Mouse (Mus musculus) gastrocnemius, adult 2 months (tissue): ENCODE data around the gene Gm4737. TPM values are rescaled to one million over a fixed set of nuclear protein-coding genes. Genes with fewer than 3 reads are reported as not detected.
"Not testable (repeated sequence)": the region's sequence is repeated elsewhere in the genome, so short reads cannot be mapped to it uniquely, and the experiment has no call there.

Source experiments
- DNase-seq: peaks from one replicate; pipeline ENCODE4 v3.0.0; 2022
- H3K27ac ChIP-seq: fragments of 200-600 bp; 2 replicates; pipeline ENCODE4 v1.8.1; 2022; ENCODE audit warnings: mild to moderate bottlenecking
- H3K4me3 ChIP-seq: fragments of 200-600 bp; 2 replicates; pipeline ENCODE4 v1.8.1; 2022; ENCODE audit warnings: mild to moderate bottlenecking, moderate library complexity
- CTCF ChIP-seq: fragments of 200-600 bp; IDR thresholded peaks from 2 replicates; pipeline ENCODE4 v1.8.1; 2022; ENCODE audit warnings: antibody characterized with exemption, mild to moderate bottlenecking, moderate library complexity
- intact Hi-C: fragments of 180-260 bp; cut with DNase I; formaldehyde crosslinking; loops from one replicate; pipeline ENCODE4 v1.15.1; 2025
- long read RNA-seq, 2 experiments: library from polyadenylated mRNA; stranded (forward); transcript quantifications; one replicate each; pipeline ENCODE4 v2.0.0; 2021
- total RNA-seq, 2 experiments: library from RNA; stranded (reverse); gene quantifications; 2 replicates each; pipeline ENCODE4 v1.2.3; 2021

The Gm4737 gene
- 10 to 100 TPM; 15.3 to 18.4 TPM for total RNA-seq
- long read RNA-seq, experiment 1, transcript Gm4737-201 (1 exons, 2,093 nt): major isoform, 5 of 5 reads
- long read RNA-seq, experiment 1, partial matches to known transcripts: 0 of 5 reads
- long read RNA-seq, experiment 1, other reads (novel, unspliced or antisense): 0 of 5 reads
- long read RNA-seq, experiment 2, transcript Gm4737-201 (1 exons, 2,093 nt): major isoform, 11 of 12 reads
- long read RNA-seq, experiment 2, partial matches to known transcripts: 0 of 12 reads
- long read RNA-seq, experiment 2, other reads (novel, unspliced or antisense): 1 of 12 reads

DNA sequence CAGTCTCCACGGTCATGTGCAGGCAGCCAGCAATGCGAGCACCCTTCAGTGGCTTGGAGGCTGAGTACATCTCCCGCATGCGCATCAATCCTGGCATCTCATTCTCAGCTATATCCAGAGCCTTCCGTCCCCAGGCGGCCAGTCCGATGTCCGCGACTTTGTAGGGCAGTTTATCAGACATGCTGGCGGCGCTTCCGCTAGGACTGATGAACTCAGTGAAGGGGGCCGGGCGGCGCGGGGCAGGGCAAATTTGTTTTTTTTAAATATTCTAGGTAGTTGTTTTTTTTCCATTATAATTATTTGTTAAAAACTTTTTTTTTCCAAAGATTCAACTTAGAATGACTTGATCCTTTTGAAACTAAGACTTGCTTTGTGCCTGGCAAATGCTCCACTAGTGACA lies at the start of gene Gm4737:
Gm4737 (minus strand) TSS at position 246 of the 400 bp plus-strand sequence.
- intact Hi-C loops, H3K4me3 ChIP-seq, H3K27ac ChIP-seq, DNase-seq: not testable (repeated sequence)

DNA sequence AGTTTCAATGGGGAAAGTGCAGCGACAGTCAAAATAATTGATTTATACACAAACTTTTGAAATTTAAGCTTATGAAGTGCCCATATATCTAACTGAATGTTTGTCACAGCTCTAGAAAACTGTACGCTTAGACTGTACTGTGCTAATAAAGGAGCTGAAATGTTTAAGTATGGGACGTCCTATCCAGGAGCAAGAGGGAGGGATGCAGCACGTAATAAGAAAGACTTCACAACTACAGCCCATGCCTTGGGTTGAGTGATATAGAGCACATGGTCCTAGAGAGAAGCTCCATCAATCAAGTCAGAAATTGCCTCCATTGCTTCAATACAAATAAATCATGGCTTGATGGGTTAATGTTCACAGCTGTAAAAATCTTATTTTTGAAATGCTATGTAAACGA lies 40.9 kb upstream of the Gm4737 start:
- H3K4me3 ChIP-seq: no peak overlapping the region
- no peak overlapping the region for H3K27ac ChIP-seq
- DNase-seq: no peak
- intact Hi-C loops: no loop called here
- no peak for TF ChIP-seq CTCF

DNA sequence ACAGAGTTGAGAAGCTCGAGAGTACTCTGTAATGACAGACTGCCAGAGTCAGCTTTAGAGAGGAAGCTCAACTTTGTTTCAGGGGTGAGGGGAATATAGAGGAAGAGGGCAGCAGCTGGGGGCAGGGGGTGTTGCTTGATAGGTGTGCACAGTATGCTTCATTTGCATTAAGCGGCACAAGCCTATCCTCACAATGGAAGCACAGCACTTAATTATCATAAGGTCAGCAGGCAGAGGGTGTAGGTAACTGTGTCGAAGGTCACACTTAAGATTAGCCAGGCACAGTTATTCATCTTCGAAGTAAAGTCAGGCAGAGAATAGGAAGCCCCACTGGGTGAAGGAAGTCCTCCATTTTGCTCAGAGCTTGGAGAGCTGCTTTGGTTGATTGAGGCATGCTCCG lies 28.2 kb upstream of the Gm4737 start:
- intact Hi-C loops: no loop called here
- no peak for TF ChIP-seq CTCF
- Histone ChIP-seq H3K4me3 (no peak overlapping the region), H3K27ac (no peak overlapping the region)
- DNase-seq: no peak

DNA sequence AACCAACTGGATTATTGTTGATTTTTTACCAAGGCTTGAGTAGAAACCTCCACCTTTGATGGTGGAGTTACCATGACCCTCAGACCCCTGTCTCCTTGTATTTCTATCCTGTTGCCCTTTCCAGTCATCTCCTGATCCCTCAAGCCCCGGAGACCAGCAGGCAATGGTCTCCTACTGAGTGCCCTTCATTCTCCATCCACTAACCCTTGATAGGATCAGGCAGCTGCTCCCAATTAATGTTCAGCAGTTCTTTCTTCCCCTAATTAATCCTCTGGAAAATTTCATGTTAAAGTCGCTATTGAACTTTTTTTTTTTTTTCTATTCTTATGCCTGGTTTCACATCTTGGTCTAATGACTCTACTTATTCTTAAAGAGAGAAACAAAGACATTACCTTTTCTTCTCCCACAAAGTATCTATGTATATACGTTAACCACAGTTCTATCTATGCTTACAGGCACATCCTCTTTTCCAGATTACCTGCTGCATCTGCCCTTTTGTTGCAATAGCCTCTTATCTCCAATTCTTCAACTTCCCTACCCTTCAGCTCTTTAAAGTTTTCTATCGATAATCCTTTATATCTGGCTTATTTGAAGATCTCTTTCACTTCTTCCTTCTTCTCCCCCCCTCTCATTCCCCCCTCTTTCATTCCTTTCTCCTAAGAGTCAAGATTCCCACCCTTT lies 23.4 kb upstream of the Gm4737 start:
- intact Hi-C loops: no loop called here
- Histone ChIP-seq H3K4me3 (no peak overlapping the region), H3K27ac (no peak overlapping the region)
- DNase-seq: no peak
- TF ChIP-seq CTCF: no peak

DNA sequence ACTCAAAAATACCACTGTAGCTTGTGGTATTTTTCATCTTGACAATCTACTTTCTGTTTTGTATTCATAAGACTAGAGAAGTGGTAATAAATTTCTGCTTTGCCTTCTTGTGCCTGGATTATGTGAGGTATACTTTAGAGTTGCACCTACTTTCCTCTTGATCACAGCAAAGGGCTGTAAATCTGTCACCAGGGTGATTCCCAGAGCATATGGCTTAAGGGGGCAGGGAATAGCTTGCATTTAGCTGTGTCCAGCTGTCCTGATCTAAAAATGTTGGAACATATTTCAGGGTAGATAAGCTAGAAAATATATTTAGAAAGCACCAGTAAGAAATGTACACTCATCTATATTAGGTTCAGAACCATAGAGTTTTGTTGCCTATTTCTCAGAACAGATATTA lies 18.2 kb upstream of the Gm4737 start:
- no peak for DNase-seq
- no peak for TF ChIP-seq CTCF
- Histone ChIP-seq H3K27ac (no peak overlapping the region), H3K4me3 (no peak overlapping the region)
- intact Hi-C loops: no loop called here

DNA sequence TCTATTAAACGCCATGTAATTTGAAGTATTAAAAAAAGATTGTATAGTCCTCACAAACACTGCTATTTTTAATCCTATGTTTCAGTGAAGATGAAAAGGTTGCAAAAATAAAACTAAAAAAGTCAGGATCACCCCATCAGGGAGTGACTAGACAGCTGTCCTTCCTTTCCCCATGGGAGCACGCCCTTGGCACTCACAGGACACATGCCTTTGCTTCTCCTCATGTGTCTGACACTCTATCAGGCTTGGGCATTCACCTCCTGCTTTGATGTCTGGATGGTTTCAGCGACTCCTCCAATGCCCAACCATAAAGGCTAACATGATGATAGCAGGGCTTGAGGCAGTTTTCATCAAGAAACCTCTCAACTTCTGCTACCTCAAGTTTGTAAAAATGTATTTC lies 12.1 kb upstream of the Gm4737 start:
- no peak overlapping the region for H3K4me3 ChIP-seq
- peak overlapping the region; percentile 66 for H3K27ac ChIP-seq
- TF ChIP-seq CTCF: no peak
- intact Hi-C loops: no loop called here
- peak; percentile 64 for DNase-seq

DNA sequence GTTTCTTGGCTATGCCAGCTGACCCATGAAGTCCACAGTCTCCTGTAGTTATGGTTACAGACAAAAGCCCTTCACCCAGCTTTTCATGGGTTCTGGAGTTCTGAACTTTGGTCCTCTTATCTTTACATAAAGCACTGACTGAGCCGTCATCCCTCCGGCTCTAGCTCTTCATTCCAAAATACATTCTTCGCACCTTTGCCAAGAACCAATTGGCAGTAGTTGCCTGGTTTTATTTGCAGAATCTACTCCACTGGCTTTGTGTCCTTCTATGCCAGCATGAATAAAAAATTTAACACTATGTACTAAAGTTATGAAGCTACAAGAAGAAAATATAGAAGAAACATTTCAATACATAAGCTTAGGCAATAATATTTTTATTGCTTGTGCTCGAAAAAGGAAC lies 10.4 kb upstream of the Gm4737 start:
- no peak overlapping the region for H3K4me3 ChIP-seq
- DNase-seq: no peak
- intact Hi-C loops: no loop called here
- no peak for TF ChIP-seq CTCF
- H3K27ac ChIP-seq: no peak overlapping the region

DNA sequence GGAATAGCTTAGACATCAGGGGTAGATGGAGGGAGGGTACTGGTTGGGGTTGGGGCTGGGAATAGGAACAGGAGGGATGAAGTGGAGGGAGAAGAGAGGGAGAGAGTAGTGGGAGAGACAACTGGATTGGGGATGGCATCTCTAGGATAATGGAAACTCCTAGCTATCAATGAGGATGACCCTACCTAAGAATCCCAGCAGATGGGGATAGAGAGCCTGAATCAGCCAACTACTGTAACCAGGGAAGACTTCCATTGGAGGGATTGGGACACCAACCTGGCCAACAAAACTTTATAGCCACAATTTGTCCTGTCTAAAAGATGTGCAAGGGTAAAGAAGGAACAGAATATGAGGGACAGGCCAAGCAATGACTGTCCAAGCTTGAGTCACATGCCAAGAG lies 3.7 kb downstream of the Gm4737 start:
- H3K4me3 ChIP-seq: no peak overlapping the region
- no peak overlapping the region for H3K27ac ChIP-seq
- intact Hi-C loops: no loop called here
- TF ChIP-seq CTCF: peak; percentile 51
- no peak for DNase-seq

DNA sequence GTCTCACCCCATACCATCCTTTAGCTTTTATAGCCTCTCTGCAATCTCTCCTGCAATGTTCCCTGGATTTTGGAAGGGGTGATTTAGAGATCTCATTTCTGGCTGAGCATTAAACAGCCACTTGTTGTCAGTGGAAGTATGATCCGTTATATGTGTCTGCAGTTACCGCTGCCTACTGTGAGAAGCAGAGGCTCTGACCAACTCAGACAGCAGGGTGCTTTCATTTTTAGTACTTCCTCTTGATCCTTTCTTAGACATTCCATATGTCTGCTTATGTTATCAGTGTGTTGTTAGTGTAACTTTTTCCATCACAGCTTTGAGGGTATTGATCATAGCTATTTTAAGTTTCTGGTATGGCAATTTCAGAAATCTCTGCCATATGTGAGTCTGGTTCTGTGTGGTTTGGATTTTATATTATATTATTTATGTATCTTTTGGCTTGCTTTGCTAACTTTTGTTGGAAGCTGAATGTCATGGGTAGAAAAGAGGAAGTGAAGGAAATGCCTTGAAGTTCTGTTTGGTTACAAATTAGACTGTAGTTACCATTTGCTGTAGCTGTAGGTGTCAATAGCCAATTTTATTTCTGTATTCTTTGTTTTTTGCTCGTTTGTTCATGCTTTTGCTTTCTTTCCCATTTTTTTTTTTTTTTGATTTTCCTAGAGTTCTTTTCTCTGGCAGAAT lies 6.1 kb downstream of the Gm4737 start:
- intact Hi-C loops: no loop called here
- no peak overlapping the region for H3K27ac ChIP-seq
- no peak overlapping the region for H3K4me3 ChIP-seq
- TF ChIP-seq CTCF: no peak
- DNase-seq: no peak

DNA sequence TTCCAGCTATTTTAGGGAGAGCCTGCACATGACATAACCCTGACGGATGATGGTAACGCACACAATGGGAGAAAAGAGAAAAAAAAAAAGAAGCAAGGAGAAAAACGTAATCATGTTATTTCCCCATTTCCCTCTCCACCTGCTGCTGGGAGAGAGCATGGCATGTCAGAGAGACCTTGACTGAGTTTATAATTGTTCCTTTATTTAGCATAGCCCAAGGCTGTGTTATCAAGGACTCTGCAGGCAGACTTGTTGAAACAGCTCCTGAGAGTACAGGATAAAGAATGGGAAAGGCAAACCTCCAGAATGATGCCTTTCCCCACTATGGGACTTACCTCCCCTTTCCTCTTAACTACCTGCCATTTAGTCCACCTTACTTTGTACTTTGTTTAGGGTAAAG lies 7.9 kb downstream of the Gm4737 start:
- intact Hi-C loops: no loop called here
- no peak for DNase-seq
- H3K27ac ChIP-seq: no peak overlapping the region
- no peak overlapping the region for H3K4me3 ChIP-seq
- no peak for TF ChIP-seq CTCF

DNA sequence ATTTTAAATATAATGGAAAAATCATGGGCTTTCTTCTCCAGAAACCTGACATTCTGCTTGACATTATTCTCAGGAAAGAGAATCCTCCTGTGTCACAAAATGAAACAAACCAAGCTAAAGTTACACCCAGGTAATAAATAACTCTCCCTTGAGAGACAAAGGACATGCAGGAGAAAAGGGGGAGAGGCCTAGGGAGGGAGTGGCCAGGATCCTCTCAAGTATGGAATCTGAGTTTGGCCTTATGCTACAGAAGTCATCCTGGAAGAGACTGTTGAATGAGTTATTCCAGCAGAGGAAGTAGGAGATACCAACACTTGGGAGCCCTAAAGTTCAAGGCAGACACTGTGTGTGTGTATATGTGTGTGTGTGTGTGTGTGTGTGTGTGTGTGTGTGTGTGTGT lies 32.6 kb downstream of the Gm4737 start:
- no peak overlapping the region for H3K4me3 ChIP-seq
- intact Hi-C loops: no loop called here
- no peak for DNase-seq
- no peak for TF ChIP-seq CTCF
- H3K27ac ChIP-seq: no peak overlapping the region

DNA sequence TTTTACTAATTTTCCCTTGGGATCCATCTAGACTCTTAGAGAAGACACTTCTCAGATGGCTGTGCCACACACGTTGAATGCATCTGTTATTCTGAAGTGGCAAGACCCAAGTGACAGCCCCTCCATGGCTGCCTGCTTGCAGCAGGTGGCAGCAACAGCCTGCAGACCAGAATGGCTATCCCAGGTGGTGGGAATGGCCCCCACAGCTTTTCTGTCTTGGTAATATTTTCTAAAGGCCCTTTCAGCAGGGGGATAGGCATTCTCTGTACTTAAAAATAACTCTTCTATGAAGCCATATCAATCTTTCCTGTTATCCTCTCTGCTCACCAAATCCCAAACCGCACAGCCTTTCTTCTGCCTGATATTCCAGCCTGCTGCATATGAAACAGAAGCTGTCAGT lies 33.5 kb downstream of the Gm4737 start:
- no peak overlapping the region for H3K4me3 ChIP-seq
- peak; percentile 66 for TF ChIP-seq CTCF
- intact Hi-C loops: no loop called here
- no peak overlapping the region for H3K27ac ChIP-seq
- peak; percentile 19 for DNase-seq

DNA sequence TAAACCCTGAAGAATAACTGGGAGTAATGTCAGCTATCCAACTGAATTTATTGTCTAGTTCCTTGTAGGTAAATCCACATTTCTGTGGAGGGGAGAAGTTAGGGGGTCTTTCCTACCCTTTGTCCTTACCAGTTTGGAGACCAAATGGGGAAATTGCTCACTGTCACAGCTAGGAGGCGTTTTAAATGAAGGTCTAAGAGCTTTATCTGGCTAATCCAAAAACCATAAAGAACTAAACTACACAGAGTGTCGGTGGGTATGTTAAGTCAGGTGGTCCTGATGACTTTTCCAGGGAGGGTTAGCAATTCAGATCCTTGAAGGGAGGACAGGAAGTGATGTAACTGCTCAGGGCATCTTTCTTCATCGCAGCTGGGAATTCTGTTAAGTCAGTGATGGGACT lies 34.3 kb downstream of the Gm4737 start:
- intact Hi-C loops: no loop called here
- DNase-seq: no peak
- Histone ChIP-seq H3K4me3 (no peak overlapping the region), H3K27ac (no peak overlapping the region)
- TF ChIP-seq CTCF: peak; percentile 9; the same call in 1 of the 2 replicates
